Mouse (Mus musculus) spleen, adult 2 months (tissue): ENCODE results near the gene Fbxo3. TPM values are rescaled to one million over a fixed set of nuclear protein-coding genes. Genes with fewer than 3 reads are reported as not detected.
A peak's percentile ranks its signal among the peaks of the same experiment; 100 is the strongest.
"Not testable (repeated sequence)": the region's sequence is repeated elsewhere in the genome, so short reads cannot be mapped to it uniquely, and the experiment has no call there.

Source experiments
- DNase-seq, 2 experiments: peaks; one replicate each; pipeline versions ENCODE4 v3.0.0 to v3.0.0-alpha.2; 2012 to 2021; ENCODE audit warnings: low spot score in 2 of 2, low read depth in 1 of 2
- H3K27ac ChIP-seq: fragments of 200-500 bp; 2 replicates; pipeline ENCODE4 v1.5.1; 2012; ENCODE audit warnings: low read length, inconsistent platforms; ENCODE audit not compliant: insufficient read depth
- H3K27me3 ChIP-seq: fragments of 200-500 bp; 2 replicates; pipeline ENCODE4 v1.6.1; 2012; ENCODE audit warnings: mild to moderate bottlenecking, moderate library complexity, low read length, inconsistent platforms; ENCODE audit not compliant: control insufficient read depth, insufficient read depth
- H3K36me3 ChIP-seq: fragments of 200-500 bp; 2 replicates; pipeline ENCODE4 v1.6.1; 2012; ENCODE audit warnings: mild to moderate bottlenecking, low read length, inconsistent platforms; ENCODE audit not compliant: control insufficient read depth, insufficient read depth
- H3K4me1 ChIP-seq: fragments of 200-500 bp; 2 replicates; pipeline ENCODE4 v1.6.1; 2011; ENCODE audit warnings: inconsistent platforms; ENCODE audit not compliant: control insufficient read depth, insufficient read depth, insufficient read length
- H3K4me3 ChIP-seq: fragments of 200-500 bp; 2 replicates; pipeline ENCODE4 v1.5.1; 2011; ENCODE audit warnings: mild to moderate bottlenecking, inconsistent platforms; ENCODE audit not compliant: insufficient read depth, insufficient read length; ENCODE audit errors: extremely low read depth
- CTCF ChIP-seq: fragments of 200-500 bp; IDR thresholded peaks from 2 replicates; pipeline ENCODE4 v1.5.1; 2011; ENCODE audit warnings: mild to moderate bottlenecking, inconsistent platforms; ENCODE audit not compliant: insufficient read depth, insufficient read length, insufficient replicate concordance; ENCODE audit errors: extremely low read depth
- POLR2A ChIP-seq: fragments of 200-500 bp; IDR thresholded peaks from 2 replicates; pipeline ENCODE4 v1.6.1; 2011; ENCODE audit warnings: low read depth, low read length, inconsistent platforms
- WGBS: fragments of 180-500 bp; shearing (Covaris S2); methylation state at CpG from one replicate; pipeline ENCODE4 v1.1.7; 2018; 5-methylcytosine and 5-hydroxymethylcytosine counted together
- polyA plus RNA-seq: library from polyadenylated mRNA; depleted of rRNA; stranded (reverse); fragments of >200 nt; gene quantifications from 2 replicates; pipeline ENCODE4 v1.2.3, GENCODE M21; 2012

Fbxo3 gene
- polyA plus RNA-seq, 1 experiment = 9.6 TPM

GRCm38 (mm10) chr2:104095741-104096213 is 68.3 kb downstream of the Fbxo3 start, which contains the start of gene Cd59a:
Gene Cd59a (plus strand): TSS chr2:104095801.
- Histone ChIP-seq H3K36me3 (no peaks in the 10 kb centered on the region), H3K27ac (0 out of 2 replicates have a peak within 1 kb of the TSS, but pooled peaks have one; percentile 2), H3K4me1 (no peaks in the 10 kb centered on the region), H3K4me3 (peak within 1 kb of the TSS; percentile 56), H3K27me3 (no peaks in the 10 kb centered on the region)
- 8% methylated on average over 15 of the region's 15 CpGs for WGBS
- peak in 1 of 2 experiments; percentile 22 for DNase-seq
- TF ChIP-seq POLR2A = no peak
- no peak for TF ChIP-seq CTCF

- Histone ChIP-seq H3K27me3 (no peaks in the 10 kb centered on the region), H3K4me3 (peak overlapping the region; percentile 16), H3K27ac (0 out of 2 replicates have a peak overlapping the region, but pooled peaks have one; percentile 2), H3K36me3 (no peaks in the 10 kb centered on the region), H3K4me1 (no peaks in the 10 kb centered on the region)
- no peak for TF ChIP-seq CTCF
- no peak for TF ChIP-seq POLR2A
- no peak for DNase-seq
- whole genome bisulfite sequencing = 52% methylated on average over 10 of the region's 10 CpGs
Measured at GRCm38 (mm10) chr2:104096256-104096655, 68.7 kb downstream of the Fbxo3 start.

- H3K36me3 ChIP-seq, H3K27me3 ChIP-seq, H3K4me1 ChIP-seq, H3K4me3 ChIP-seq, H3K27ac ChIP-seq, DNase-seq: not testable (repeated sequence)
- 81% methylated on average over 1 of the region's 1 CpGs for WGBS
Measured at GRCm38 (mm10) chr2:104096796-104097195, 69.3 kb downstream of the Fbxo3 start.

GRCm38 (mm10) chr2:104097396-104097795 is 69.9 kb downstream of the Fbxo3 start:
- H3K4me3 ChIP-seq, H3K4me1 ChIP-seq, H3K27me3 ChIP-seq, H3K27ac ChIP-seq, H3K36me3 ChIP-seq, DNase-seq: not testable (repeated sequence)
- WGBS = 97% methylated on average over 4 of the region's 4 CpGs

- no peak for TF ChIP-seq POLR2A
- no peak for TF ChIP-seq CTCF
- Histone ChIP-seq H3K36me3 (no peaks in the 10 kb centered on the region), H3K27me3 (no peaks in the 10 kb centered on the region), H3K27ac (no peak overlapping the region), H3K4me3 (no peak overlapping the region), H3K4me1 (no peaks in the 10 kb centered on the region)
- 46% methylated on average over 3 of the region's 3 CpGs for WGBS
- DNase-seq = no peak
Measured at GRCm38 (mm10) chr2:104098529-104099230, 71.2 kb downstream of the Fbxo3 start.

DNA sequence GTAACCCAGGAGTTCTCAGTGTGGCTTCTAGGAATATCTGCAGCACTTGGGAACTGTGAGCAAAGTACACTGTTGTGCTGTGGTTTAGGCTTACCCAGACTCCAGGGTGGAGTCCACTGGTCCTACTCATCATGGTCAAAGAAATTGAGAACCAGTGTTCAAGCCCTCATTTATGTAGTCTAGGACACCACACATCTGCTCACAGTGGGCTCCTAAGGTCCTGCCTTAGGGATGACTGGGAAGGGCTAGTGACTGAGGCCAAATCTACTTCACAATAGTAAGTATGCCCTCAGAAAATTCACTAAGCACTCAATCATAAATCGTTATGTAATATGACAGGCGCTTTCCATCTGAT is 71.7 kb downstream of the Fbxo3 start:
- TF ChIP-seq POLR2A (no peak), CTCF (no peak)
- H3K4me3 ChIP-seq = no peak overlapping the region
- 97% methylated on average over 2 of the region's 2 CpGs for WGBS
- H3K27me3 ChIP-seq = no peaks in the 10 kb centered on the region
- no peak for DNase-seq
- no peaks in the 10 kb centered on the region for H3K4me1 ChIP-seq
- H3K36me3 ChIP-seq = no peaks in the 10 kb centered on the region
- H3K27ac ChIP-seq = no peak overlapping the region

- 69% methylated on average over 1 of the region's 1 CpGs for WGBS
- Histone ChIP-seq H3K4me1 (no peaks in the 10 kb centered on the region), H3K27me3 (no peaks in the 10 kb centered on the region), H3K27ac (no peak overlapping the region), H3K4me3 (no peak overlapping the region), H3K36me3 (no peaks in the 10 kb centered on the region)
- TF ChIP-seq POLR2A = no peak
- no peak for TF ChIP-seq CTCF
- DNase-seq = no peak
Measured at GRCm38 (mm10) chr2:104099946-104100345, 72.4 kb downstream of the Fbxo3 start.
